Mouse (Mus musculus) myocyte (in vitro differentiated cells): ENCODE results near the gene Gm42417.

ENCODE experiments used
- E2F4 ChIP-seq: IDR thresholded peaks from one replicate; pipeline ENCODE4 v1.6.1; 2011; ENCODE audit warnings: mild to moderate bottlenecking, control low read depth, moderate library complexity; ENCODE audit not compliant: insufficient read depth
- POLR2A ChIP-seq: IDR thresholded peaks from one replicate; pipeline ENCODE4 v1.6.1; 2011; ENCODE audit warnings: low read depth, mild to moderate bottlenecking, control low read depth, moderate library complexity; ENCODE audit not compliant: insufficient read length
- TCF3 ChIP-seq: IDR thresholded peaks from one replicate; pipeline ENCODE4 v1.6.1; 2011; ENCODE audit warnings: low read depth, control low read depth; ENCODE audit not compliant: insufficient read length

DNA sequence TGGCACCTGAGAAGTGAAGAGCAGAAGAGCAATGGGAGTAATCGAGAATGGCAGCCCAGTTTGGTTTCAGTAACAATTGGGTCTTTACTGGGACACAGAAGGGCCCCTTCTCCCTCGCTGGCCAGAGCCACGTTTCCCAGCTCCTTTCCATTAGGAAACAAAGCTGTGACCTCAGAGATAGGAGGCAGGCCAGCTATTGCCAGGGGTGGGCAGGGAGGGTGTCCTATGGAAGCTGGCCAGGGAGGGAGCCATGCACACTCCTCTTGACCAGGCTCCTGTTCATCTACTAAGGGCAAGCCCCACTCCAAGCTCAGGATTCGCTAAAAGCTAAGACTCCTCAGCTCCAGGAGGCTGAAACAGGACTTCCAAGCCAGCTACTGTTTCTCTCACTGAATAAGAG is 20.0 kb upstream of the Gm42417 start:
- TF ChIP-seq E2F4, result no peak
- TF ChIP-seq POLR2A, result no peak
- no peak for TF ChIP-seq TCF3
